Mouse (Mus musculus): ENCODE measurements around the gene Fbxo47.
A peak's percentile ranks its signal among the peaks of the same experiment; 100 is the strongest.

Gene Fbxo47

DNA sequence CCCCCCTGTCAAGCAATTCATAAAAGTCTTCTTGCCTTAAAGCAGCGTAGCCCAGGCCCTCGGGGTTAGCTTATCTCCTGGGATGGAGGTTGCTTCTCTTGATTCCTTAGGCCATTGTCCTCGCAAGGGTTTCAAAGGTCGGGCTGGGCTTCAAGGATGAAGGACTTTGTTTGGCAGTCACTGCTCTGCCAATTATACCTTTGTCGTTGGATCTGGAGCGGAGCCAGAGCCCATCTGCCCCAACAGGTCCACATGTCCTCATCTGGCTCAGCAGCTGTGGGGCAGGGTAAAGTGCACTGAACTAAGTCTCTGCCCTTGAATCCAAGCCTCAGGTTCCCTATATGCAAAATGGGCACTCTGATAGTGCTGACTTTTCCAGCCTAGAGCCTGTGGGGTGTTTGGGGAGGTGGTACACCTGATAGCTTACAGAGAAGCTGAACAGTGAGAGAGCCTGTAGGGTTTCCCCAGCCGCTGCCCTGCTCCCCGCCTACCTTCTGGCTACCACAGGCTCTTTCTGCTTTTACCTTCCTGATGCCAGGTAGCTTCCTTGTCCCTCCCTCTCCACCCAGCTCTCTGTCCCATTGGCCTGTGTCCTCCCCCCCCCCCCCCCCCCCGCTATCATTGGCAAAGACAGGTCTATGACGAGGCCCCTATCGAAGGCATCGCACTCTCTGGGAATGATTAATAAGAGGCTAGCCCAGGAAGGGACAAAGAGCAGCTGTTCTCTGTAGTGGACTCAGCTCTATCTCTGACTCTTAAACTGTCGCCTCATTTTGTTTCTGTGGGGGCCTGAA is 72.2 kb downstream of the Fbxo47 start:
- DNase-seq (ENCODE audit: low spot score), result peak; percentile 24

DNA sequence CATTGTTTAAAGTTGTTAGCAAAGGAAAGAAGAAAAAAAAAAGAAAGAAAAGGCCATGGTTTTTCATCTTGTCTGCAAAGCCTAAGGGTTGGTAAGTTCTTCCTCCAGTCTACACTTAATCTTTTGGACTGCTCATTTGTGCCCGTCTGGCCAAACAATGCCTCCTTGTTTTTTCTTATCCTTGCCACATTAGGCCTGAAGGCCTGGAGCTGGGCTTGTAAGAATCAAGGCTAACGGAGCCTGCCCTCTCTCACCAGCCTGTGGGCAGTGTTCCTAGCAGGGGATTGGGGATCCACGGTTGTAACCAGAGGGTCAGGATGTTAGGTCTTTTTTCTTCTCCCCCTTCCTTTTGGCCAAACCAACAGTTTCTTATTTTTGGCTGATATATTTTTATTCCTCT is 73.0 kb downstream of the Fbxo47 start:
- DNase-seq (ENCODE audit: low spot score), result no peak

DNA sequence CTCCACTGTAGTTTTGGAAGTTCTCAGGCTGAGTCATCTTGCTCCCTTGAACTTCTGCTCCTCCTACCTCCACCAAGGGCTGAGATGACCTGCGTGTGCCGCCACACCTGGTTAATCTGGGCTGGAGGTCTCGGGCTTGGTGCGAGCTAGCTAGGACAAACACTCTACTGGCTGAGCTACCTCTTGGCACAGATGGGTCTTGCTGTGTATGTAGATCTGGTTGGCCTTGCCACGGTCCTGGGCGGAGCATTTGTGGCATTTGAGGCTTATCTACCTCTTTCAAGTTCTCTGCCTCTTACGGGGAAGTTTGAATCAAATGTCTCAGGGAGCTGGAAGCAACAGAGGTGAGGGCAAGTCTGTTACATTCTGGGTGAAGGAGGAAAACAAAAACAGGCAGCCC is 73.6 kb downstream of the Fbxo47 start:
- DNase-seq (ENCODE audit: low spot score), result peak; percentile 29

DNA sequence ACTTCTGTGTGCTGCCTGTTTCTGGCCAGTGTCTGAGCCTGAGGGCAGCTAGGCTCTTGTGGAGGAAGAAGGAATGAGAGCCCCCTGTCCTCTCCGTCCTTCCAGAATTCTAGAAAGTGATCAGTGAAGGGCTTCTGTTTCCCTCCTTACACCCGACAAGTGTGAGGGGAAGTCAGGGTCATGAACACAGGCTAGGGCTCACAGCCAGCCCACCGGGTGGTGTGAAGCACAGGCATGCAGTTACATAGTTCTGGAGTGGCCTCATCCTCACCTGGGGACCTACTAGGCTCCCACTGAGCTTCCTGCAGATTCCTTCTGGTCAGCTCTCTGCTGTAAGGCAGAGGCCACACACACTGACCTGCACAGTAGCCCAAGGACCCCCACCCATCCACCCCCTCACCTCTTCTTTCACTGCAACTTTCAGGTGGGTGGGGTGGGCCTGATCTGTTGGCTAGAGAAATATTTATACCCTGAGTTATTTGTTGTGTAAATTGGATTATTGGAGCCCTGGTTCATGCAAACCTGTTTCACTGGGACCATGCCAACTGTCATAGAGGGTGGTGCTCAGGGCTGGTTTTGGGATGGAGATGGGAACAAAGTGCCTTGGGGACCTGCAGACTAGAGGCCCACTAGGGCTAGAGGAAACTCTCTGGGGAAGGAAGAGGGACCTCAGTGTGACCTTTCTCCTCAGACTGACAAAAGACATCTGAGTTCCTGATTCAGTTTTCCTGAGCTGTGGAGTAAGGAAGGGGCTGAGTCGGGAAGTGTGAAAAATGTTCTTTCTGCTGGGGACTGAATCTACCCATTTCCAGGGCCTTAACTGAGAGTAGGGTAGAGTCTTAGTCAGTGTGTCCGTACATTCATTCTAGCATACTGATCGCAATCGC is 74.5 kb downstream of the Fbxo47 start:
- DNase-seq (ENCODE audit: low spot score), result peak; percentile 16

DNA sequence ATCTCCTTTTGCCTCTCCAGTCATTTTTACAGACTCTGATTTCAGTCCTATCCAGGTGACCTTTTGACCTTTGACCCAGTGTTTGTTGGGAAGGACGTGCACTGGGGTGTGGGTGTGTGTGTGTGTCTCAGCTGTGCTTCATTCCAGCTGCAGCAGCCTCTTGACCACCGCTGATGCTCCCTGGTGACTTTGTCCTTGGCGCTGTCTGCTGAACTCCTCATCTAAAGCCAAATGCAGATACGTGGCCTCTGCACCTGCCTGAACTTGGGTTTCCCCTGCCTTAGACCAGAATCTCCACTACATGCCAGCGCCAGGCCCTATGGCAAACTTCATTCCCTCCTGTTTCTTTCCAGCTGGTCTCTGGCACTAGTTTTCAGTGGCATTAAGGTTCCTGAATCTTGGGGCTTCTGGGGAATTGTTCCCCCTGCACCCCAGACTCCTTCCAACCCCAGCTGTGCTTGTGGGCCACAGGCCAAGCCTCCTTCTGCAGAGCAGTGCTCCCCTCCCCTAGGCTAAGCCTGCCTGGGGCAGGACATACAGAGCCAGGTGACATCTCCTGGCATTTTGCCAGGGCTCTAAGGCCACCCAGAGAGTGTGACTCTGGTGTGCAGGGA is 75.2 kb downstream of the Fbxo47 start:
- DNase-seq (ENCODE audit: low spot score), result peak; percentile 36

DNA sequence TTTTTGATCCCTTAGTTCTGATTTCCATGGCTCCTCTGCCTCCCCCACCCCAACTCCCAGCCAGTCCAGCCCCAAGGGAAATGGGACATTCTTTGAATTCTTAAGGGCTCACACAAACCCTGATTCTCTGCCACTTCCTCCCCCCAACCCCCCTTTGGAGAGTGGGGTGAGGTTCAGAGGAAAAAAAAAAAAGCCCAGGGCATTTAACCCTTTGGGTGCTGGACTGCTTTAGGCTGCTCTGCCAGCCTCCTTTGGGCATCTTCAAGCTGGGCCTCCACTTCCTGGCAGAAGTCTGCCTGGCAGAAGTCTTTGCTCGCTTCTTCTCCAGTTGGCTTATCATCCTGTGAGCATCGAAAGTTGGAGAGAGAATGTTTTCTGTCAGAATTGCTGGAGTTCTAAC is 75.9 kb downstream of the Fbxo47 start:
- DNase-seq (ENCODE audit: low spot score), result no peak

DNA sequence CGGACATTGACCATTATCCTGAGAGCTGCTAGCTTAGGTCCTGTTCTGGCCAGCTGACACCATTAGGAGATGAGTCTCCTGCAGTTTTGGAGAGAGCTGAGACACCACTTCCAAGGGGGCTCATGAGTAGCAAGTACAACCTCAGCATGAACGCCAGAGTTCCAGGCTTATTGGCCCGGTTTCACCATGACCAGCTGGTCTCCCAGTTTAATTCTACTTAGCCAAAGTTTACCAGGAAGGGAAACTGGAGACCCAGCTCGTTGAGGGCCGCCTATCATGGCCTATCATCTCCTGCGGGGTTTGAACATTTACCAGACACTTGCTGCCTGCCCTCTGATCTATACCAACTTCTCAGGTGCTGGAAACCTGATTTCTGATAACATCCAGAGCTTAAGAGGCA is 76.3 kb downstream of the Fbxo47 start:
- no peak for DNase-seq (ENCODE audit: low spot score)

DNA sequence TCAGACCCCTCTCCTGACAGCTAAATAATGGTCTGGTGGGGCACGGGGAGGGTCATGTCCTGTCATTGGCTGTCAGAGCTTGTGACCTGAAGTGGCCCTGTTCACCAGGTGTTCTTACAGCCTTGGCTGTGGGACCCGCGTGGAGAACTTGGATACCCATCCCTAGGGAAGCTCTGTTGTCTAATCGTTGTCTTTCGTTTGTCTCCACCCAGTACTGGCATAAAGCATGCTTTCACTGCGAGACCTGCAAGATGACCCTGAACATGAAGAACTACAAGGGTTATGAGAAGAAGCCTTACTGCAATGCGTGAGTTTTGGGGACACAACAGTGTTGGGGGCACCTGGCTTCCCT is 77.4 kb downstream of the Fbxo47 start:
- DNase-seq (ENCODE audit: low spot score), result no peak

DNA sequence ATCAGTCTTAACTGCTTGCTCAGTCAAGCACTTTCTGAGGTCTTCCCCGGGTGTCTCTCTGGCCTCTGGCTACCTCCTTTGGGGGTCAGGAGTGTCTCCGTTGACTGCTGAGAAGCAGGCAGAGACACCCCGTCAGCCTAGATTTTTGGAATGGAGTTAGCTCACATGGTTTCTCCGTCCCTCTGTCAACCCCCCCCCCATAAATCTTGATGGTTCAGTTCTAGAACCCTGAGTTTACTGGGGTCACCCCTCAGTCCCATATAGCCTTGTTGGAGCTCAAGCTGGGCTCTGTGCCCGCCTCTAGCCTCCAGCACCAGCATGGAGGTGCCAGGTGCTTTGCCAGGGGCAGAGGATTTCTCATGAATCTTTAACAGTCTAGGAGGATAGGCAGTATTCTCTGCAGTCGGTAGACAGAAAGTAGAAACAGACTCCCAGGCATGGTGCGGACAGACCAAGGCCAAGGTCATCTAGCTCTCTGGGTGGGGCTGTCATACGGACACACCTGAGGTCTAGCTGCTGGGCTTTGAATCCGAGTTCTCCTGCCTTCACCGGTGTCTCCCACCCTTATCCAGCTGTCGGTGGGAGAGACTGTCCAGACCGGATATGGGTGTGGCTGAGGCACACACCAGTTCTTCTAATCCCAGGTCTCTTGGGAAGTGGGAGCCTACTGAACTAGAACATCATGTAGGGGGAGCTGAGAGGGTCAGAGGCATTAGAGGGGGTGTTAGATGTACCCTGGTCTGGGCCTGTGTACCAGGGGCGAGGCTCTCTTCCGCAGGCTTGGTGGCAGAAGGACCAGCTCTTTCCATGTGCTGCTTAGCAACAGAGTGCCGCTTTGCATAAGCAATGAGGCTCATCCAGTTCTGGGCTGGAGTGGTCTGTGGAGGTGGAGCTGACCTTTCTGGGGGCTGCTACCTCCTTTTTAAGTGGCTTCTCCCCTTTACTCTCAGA is 78.0 kb downstream of the Fbxo47 start:
- DNase-seq (ENCODE audit: low spot score), result no peak

DNA sequence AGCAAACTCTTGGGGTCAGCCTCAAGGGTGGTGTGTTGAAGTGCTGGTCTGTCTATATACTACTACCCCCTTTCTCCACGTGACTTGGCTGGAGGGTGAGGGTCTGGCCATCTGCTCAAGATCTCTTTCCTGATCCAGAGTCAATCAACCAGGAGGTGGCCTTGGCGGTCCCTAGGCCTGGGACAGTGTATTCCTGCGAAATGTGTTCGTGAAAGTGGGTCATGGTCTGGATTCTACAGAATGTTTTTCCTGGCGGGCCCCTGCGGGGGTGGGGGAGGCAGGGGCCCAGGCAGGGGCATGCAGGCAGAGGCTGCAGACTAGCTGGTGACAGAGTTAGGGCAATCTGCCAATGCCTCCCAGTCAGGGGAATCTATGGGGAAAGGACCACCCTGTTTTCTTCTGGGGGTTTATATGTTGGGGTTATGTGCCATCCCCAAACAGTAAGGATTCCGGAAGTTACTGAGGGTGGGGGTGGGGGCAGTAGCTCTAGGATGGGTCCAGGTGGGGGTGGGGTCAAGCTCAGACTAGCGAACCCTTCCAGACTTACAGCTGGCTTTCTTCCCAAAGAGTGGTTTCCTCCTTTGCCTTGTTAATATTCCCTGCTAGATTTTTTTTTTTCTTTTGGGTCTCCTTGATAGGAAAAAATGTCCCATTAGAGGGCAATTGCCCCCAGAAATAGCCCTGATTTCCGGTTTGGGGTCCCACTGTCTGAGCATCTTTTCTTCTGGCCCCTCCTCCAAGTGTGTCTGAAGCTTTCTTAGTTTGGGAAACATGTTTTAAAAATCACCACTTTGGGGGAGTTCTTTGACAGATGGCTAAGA is 78.9 kb downstream of the Fbxo47 start:
- DNase-seq (ENCODE audit: low spot score), result no peak

DNA sequence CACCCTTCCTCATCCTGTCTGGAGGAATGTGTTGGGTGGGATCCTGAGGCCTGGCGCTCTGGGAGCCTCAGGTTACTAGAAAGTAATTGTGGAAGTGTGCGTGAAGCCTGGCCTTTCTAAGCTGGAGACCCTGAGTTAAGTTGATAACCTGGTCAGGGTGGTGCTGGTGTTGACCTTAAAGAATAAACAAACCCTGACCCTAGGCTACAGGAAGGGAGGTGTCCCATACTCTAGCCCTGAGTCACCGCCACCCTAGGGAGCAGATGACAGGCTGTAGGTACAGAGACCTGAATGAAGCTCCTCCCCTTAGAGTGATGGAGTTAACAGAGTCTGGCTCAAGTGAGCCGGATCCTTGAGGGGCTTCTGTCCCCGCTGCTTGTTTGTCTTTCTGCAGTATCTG is 80.1 kb downstream of the Fbxo47 start:
- no peak for DNase-seq (ENCODE audit: low spot score)
